Mouse (Mus musculus) heart, adult 2 months (tissue): ENCODE measurements around the gene Mcfd2. TPM values are rescaled to one million over a fixed set of nuclear protein-coding genes. Genes with fewer than 3 reads are reported as not detected.

Experiments
- DNase-seq, 2 experiments: peaks; one replicate each; pipeline ENCODE4 v3.0.0; 2021
- H3K27ac ChIP-seq: fragments of 200-600 bp; 2 replicates; pipeline ENCODE4 v1.8.1; 2022
- H3K27me3 ChIP-seq: fragments of 200-500 bp; 2 replicates; pipeline ENCODE4 v1.6.1; 2012; ENCODE audit warnings: mild to moderate bottlenecking, low read length, inconsistent platforms, mixed read lengths; ENCODE audit not compliant: control insufficient read depth, insufficient read depth
- H3K36me3 ChIP-seq: fragments of 200-500 bp; 2 replicates; pipeline ENCODE4 v1.6.1; 2012; ENCODE audit warnings: low read length, inconsistent platforms; ENCODE audit not compliant: control insufficient read depth, insufficient read depth
- H3K4me1 ChIP-seq: fragments of 200-500 bp; 2 replicates; pipeline ENCODE4 v1.6.1; 2011; ENCODE audit warnings: low read length; ENCODE audit not compliant: control insufficient read depth, insufficient read depth
- H3K4me3 ChIP-seq: fragments of 200-600 bp; 2 replicates; pipeline ENCODE4 v1.8.1; 2022
- H3K79me2 ChIP-seq: fragments of 200-500 bp; replicated peaks from 2 replicates; pipeline ENCODE4 v1.6.1; 2012; ENCODE audit warnings: mild to moderate bottlenecking, inconsistent platforms, low read length, moderate library complexity, mixed read lengths; ENCODE audit not compliant: control insufficient read depth, insufficient read depth
- H3K9ac ChIP-seq: fragments of 200-500 bp; 2 replicates; pipeline ENCODE4 v1.6.1; 2012; ENCODE audit warnings: low read depth, mild to moderate bottlenecking, control low read depth, inconsistent platforms, low read length, mixed read lengths
- CTCF ChIP-seq: fragments of 200-600 bp; IDR thresholded peaks from 2 replicates; pipeline ENCODE4 v1.8.1; 2022; ENCODE audit warnings: antibody characterized with exemption, mild to moderate bottlenecking, moderate library complexity
- EP300 ChIP-seq: fragments of 200-500 bp; IDR thresholded peaks from 2 replicates; pipeline ENCODE4 v1.6.1; 2011; ENCODE audit warnings: low read depth, low read length, control low read depth; ENCODE audit not compliant: insufficient read depth
- POLR2A ChIP-seq: fragments of 200-500 bp; IDR thresholded peaks from 2 replicates; pipeline ENCODE4 v1.6.1; 2011; ENCODE audit warnings: mild to moderate bottlenecking, low read depth, low read length, control low read depth; ENCODE audit not compliant: insufficient read depth
- WGBS: fragments of 180-500 bp; shearing (Covaris S2); methylation state at CpG from one replicate; pipeline ENCODE4 v1.1.7; 2018; 5-methylcytosine and 5-hydroxymethylcytosine counted together
- intact Hi-C: fragments of 180-260 bp; cut with DNase I; formaldehyde crosslinking; loops from one replicate; pipeline ENCODE4 v1.15.1; 2025
- long read RNA-seq: library from polyadenylated mRNA; stranded (forward); transcript quantifications from one replicate; pipeline ENCODE4 v2.0.0, GENCODE M21; 2021
- polyA plus RNA-seq: library from polyadenylated mRNA; depleted of rRNA; stranded (reverse); fragments of >200 nt; gene quantifications from 2 replicates; pipeline ENCODE4 v1.2.3, GENCODE M21; 2012; rRNA removed
- total RNA-seq, 2 experiments: library from RNA; stranded (reverse); gene quantifications; 2 replicates each; pipeline ENCODE4 v1.2.3; 2021

Gene Mcfd2
- 10 to 100 TPM; 48.3 to 59.4 TPM for total RNA-seq
- polyA plus RNA-seq, result 60.3 and 79.7 TPM in 2 replicates
- long read RNA-seq, transcript Mcfd2-201 (4 exons, 2,038 nt), result major isoform, 37 of 58 reads
- long read RNA-seq, partial matches to known transcripts, result 0 of 58 reads
- long read RNA-seq, other reads (novel, unspliced or antisense), result 17 of 58 reads

DNA sequence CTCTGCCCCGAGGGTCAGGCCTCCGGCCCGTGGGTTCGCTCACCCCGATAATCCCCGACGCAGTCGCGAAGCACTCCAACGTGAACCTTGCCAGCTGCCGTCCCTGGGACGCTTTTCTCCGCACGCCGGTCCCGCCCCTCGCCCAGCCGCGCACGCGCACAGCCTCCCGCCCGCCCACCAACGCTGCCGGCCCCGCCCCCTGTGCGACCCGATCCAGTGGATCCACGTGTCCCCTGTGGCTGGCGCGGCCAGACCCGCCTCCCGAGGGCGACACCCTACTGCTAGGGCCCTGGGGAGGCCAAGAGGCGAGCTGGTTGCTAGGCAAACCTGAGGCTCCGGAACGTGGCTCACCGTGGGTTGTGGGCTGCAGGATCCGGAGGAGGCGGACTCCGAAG lies at the start of gene Mcfd2:
TSS of gene Mcfd2 (minus strand) at position 144 of the 395 bp plus-strand sequence.
- Histone ChIP-seq H3K27me3 (no peaks in the 10 kb centered on the region), H3K36me3 (peaks cover 6% of the 10 kb centered on the region), H3K79me2 (no peaks in the 10 kb centered on the region), H3K27ac (peak within 1 kb of the TSS; percentile 95), H3K4me3 (peak within 1 kb of the TSS; percentile 100), H3K9ac (peak within 1 kb of the TSS; percentile 93), H3K4me1 (peaks cover 14% of the 10 kb centered on the region)
- intact Hi-C loops, result loop anchor here (2.0 kb wide), 1 partner anchor 15 kb away; no protein-coding TSS in a partner anchor
- DNase-seq, result peak; percentile 95 to 96
- peak; percentile 39; the same call in 1 of the 2 replicates for TF ChIP-seq EP300
- TF ChIP-seq POLR2A, result peak; percentile 82
- TF ChIP-seq CTCF, result peak; percentile 36
- 1% methylated on average over 41 of the region's 41 CpGs for WGBS

- no peak overlapping the region for H3K9ac ChIP-seq
- no peak overlapping the region for H3K4me3 ChIP-seq
- H3K36me3 ChIP-seq, result no peaks in the 10 kb centered on the region
- peak; percentile 80 for TF ChIP-seq EP300
- no peak; the same call in 1 of the 2 replicates for TF ChIP-seq CTCF
- peak overlapping the region; percentile 51 for H3K27ac ChIP-seq
- intact Hi-C loops, result loop anchor here (1.0 to 10.0 kb wide), 6 partner anchors 64 to 350 kb away; partner anchors contain the start of genes Calm2 and Stpg4
- peak; percentile 90 to 95 for DNase-seq
- no peaks in the 10 kb centered on the region for H3K79me2 ChIP-seq
- WGBS, result 8% methylated on average over 9 of the region's 9 CpGs
- H3K27me3 ChIP-seq, result no peaks in the 10 kb centered on the region
- H3K4me1 ChIP-seq, result peaks cover 10% of the 10 kb centered on the region
Measured at GRCm38 (mm10) chr17:87315021-87315531, 49.3 kb upstream of the Mcfd2 start.

- peaks cover 10% of the 10 kb centered on the region for H3K4me1 ChIP-seq
- H3K36me3 ChIP-seq, result no peaks in the 10 kb centered on the region
- H3K27me3 ChIP-seq, result no peaks in the 10 kb centered on the region
- H3K9ac ChIP-seq, result no peak overlapping the region
- peak; percentile 53 to 63 for DNase-seq
- H3K4me3 ChIP-seq, result no peak overlapping the region
- H3K27ac ChIP-seq, result peak overlapping the region; percentile 51
- WGBS, result 59% methylated on average over 5 of the region's 5 CpGs
- no peaks in the 10 kb centered on the region for H3K79me2 ChIP-seq
- intact Hi-C loops, result loop anchor here (2.0 to 10.0 kb wide), 2 partner anchors 64 to 350 kb away; no protein-coding TSS in a partner anchor
- TF ChIP-seq EP300, result no peak
- TF ChIP-seq CTCF, result no peak
- TF ChIP-seq POLR2A, result no peak
Measured at GRCm38 (mm10) chr17:87314530-87314946, 48.8 kb upstream of the Mcfd2 start.

- Histone ChIP-seq H3K79me2 (no peaks in the 10 kb centered on the region), H3K4me3 (no peak overlapping the region), H3K4me1 (peaks cover 10% of the 10 kb centered on the region), H3K36me3 (no peaks in the 10 kb centered on the region), H3K9ac (no peak overlapping the region), H3K27ac (no peak overlapping the region; the same call in 1 of the 2 replicates), H3K27me3 (no peaks in the 10 kb centered on the region)
- 82% methylated on average over 8 of the region's 8 CpGs for WGBS
- intact Hi-C loops, result loop anchor here (2.0 to 10.0 kb wide), 2 partner anchors 65 to 351 kb away; no protein-coding TSS in a partner anchor
- TF ChIP-seq POLR2A (no peak), CTCF (no peak), EP300 (no peak)
- no peak for DNase-seq
Measured at GRCm38 (mm10) chr17:87314121-87314520, 48.4 kb upstream of the Mcfd2 start.

- Histone ChIP-seq H3K79me2 (no peaks in the 10 kb centered on the region), H3K4me1 (peaks cover 10% of the 10 kb centered on the region), H3K4me3 (no peak overlapping the region), H3K27me3 (no peaks in the 10 kb centered on the region), H3K27ac (peak overlapping the region; percentile 61), H3K9ac (peak overlapping the region; percentile 27; the same call in 1 of the 2 replicates), H3K36me3 (no peaks in the 10 kb centered on the region)
- WGBS, result 38% methylated on average over 18 of the region's 18 CpGs
- peak; percentile 41 to 52 for DNase-seq
- intact Hi-C loops, result loop anchor here (2.0 to 10.0 kb wide), 2 partner anchors 30 to 352 kb away; partner anchors contain the start of gene Ttc7
- no peak for TF ChIP-seq POLR2A
- TF ChIP-seq EP300, result no peak
- TF ChIP-seq CTCF, result no peak
Measured at GRCm38 (mm10) chr17:87312924-87313870, 47.5 kb upstream of the Mcfd2 start.
